Mouse (Mus musculus) megakaryocyte-erythroid progenitor cell, adult 5-6 weeks (primary cell): ENCODE data around the gene C530008M17Rik. TPM values are rescaled to one million over a fixed set of nuclear protein-coding genes. Genes with fewer than 3 reads are reported as not detected.
A peak's percentile ranks its signal among the peaks of the same experiment; 100 is the strongest.

Experiments used
- ATAC-seq: replicated peaks from 2 replicates; pipeline ENCODE4 v1.8.0; 2016; ENCODE audit warnings: mild to moderate bottlenecking, inconsistent platforms; ENCODE audit not compliant: severe bottlenecking, poor library complexity, low FRiP score, low TSS enrichment
- total RNA-seq, 2 experiments: library from RNA; stranded (forward) in 1 of 2; stranded (reverse) in 1 of 2; fragments of 200-1000, 215-1000 nt in 1 of 2; fragments of >200 nt in 1 of 2; fragmentation: Nextera tagmentation in 1 of 2; gene quantifications; 2 replicates each; pipeline ENCODE4 v1.2.3; 2014 to 2017

Gene C530008M17Rik
- total RNA-seq, 2 experiments from 2014 or later, result 11.9 to 38.6 TPM

DNA sequence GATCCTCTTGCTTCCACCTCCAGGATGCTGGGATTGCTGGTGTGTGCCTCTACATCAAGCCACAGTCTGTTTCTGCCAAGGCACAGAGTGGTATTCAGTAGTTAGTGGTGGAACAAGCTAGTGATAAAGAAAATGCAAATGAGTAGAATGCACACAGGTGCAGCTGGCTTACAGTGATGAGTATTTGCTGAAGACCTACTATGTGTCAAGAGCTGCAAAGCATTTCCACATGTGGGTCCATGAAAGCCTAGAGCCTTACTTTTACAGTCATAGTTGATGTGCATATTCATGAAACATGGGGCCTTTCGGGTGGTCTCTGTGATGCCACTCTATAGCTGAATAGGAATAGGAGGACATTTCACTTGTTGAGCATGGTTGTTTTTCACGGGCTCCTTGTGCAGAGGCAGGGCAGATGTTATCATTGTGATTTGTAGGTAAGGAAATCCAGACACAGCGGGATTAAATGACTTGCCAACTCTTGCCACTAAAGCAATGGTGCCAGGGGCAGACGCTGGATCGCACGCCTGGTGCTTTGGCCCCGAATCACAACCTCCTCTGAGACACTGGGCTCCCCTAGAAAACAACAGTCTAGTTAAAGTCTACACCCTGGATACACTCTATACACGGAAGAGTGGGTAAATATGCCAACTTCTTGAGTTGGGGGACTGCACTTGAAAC is 3.8 kb downstream of the C530008M17Rik start:
- ATAC-seq, result no peak

- ATAC-seq, result no peak
Observed at GRCm38 (mm10) chr5:76661310-76661709, 5.0 kb downstream of the C530008M17Rik start.

DNA sequence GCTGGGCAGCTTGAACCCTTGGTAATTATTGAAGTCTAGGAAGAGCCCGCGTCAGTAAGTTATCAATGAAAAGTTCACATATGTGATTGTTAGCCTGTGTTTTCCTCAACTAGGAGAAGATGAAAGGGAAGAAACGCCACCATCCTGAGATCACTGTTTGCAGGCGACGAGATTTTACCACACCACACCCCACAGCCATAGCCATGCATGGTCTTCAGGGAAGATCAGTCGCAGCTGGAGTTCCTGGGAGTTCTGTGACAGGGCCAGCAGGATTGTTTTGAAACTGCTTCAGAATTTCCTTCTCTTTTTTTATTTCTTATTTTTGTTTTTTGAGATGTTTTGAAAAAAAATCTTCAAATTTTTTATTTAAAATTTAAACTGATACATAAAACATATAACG is 8.6 kb downstream of the C530008M17Rik start:
- ATAC-seq, result no peak

- no peak for ATAC-seq
Observed at GRCm38 (mm10) chr5:76665421-76665820, 9.1 kb downstream of the C530008M17Rik start.

GRCm38 (mm10) chr5:76666026-76666756 is 9.9 kb downstream of the C530008M17Rik start:
- no peak for ATAC-seq

DNA sequence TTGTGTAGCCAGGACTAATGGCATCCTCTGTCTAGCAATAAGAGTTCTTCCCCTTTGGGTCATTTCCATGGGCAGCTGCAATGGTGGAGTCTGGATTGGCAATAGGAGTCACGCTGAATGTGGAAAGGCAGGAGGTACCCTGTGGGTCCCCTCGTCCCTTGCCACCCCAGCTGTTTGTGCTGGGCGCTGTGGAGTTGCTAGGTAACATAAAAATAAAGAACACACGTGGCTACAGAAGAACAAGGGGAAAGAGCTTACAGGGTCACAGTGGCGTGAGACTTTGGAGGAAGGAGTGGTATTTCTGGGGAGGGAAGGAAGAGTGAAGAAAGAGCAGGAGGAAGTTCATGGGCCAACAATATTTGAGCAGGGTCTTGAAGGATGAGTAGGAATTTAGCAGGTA is 11.8 kb downstream of the C530008M17Rik start:
- no peak for ATAC-seq

DNA sequence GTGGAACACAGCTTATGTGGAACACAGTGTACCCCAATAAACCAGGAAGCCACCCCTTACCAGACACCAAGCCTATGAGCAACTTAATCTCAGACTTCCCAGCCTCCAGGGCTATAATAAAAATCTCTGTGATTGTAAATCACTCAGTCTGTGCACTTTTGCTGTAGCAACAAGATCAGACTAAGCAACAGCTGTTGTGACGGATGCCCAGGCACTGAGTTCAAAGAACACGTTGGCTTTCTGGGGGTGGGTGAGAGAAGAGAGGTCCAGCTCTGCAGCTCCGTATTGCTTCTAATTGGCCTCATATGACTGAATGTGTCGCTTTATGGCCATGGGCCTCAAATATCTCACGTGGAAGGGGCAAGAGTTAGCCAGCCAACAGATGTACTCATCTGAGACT is 12.2 kb downstream of the C530008M17Rik start:
- ATAC-seq, result no peak

DNA sequence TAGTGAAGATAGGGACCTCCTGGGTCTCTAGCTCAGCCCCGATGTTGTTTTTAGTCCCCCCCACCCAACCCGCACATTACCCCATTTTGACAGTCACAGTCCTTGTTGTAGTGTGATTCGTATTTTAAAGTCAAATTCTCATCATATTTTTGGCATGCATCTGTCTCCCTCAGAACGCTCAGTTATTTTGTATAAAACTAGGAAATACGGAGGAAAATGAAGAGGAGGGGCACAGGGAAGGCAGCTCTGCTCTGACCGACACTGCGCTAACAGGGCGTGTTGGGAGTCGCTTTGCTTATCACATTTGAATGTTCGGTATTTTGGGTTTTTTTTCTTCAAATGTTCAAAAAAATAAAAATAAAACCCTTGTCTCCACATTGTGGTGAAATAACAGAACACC is 13.9 kb downstream of the C530008M17Rik start:
- ATAC-seq, result no peak

- ATAC-seq, result no peak
Observed at GRCm38 (mm10) chr5:76674022-76674653, 17.8 kb downstream of the C530008M17Rik start.

- ATAC-seq, result no peak
Observed at GRCm38 (mm10) chr5:76675369-76675768, 19.1 kb downstream of the C530008M17Rik start.

- ATAC-seq, result no peak
Observed at GRCm38 (mm10) chr5:76680959-76681358, 24.6 kb downstream of the C530008M17Rik start.

GRCm38 (mm10) chr5:76681895-76682656 is 25.8 kb downstream of the C530008M17Rik start:
- no peak for ATAC-seq

DNA sequence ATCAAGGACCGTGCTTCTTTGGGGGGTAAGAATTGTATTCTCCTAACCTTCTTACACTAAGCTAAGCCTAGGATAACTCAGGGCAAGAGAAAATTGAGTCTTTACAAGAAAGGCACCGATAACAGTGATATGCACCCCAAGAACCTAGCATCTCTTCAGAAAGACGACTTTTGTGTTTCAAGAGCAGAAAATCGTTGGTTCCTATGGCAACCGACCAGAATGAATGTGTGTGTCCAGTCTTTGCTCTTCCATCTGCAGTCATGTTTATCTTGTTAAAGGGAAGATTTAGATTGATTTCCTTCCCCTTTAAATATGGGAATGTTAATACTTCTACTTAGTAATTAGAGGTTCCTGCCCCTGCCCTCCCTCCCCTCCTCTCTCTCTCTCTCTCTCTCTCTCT is 27.1 kb downstream of the C530008M17Rik start:
- no peak for ATAC-seq

DNA sequence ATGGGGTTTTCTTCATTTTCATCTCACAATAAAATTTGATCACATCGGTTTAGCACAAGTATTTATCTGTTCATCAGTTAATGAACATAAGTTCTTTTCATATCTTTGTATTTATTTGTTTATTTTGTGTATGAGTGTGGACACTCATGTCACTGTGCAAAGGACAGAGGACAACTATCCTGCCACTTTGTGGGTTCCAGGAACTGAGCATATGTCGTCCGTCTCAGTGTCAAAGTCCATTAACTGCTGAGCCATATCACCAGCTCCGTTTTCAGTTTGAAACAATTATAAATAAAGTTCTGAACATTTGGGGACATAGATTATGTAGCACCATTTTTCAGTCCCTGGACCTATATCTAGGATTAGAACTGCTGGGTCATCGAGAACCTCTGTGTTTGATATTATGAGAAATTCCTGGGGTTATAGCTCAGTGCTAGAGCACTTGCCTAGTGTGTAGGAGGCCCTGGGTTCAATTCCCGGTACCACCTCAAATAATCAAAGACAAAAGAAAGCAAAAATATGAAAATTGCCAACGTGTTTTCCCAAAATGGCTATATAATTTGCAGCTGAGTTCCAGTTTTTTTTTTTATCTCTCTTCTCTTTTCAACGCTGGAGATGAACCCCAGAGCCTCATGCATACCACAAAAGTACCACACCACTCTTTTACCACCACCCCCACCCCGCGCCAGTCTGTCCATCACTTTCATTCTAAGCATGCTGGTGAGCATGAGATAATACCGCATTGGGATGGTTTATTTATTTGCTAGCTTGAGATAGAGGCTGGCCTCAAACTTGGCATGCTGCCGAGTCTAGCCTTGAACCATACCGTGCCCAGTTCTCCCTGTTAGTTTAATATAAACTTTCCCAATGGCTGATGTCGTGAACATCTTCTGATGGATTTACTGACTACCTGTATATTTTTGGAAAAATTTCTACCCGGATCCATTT is 28.6 kb downstream of the C530008M17Rik start:
- peak; percentile 92 for ATAC-seq

GRCm38 (mm10) chr5:76687961-76688600 is 31.8 kb downstream of the C530008M17Rik start:
- peak; percentile 49 for ATAC-seq

DNA sequence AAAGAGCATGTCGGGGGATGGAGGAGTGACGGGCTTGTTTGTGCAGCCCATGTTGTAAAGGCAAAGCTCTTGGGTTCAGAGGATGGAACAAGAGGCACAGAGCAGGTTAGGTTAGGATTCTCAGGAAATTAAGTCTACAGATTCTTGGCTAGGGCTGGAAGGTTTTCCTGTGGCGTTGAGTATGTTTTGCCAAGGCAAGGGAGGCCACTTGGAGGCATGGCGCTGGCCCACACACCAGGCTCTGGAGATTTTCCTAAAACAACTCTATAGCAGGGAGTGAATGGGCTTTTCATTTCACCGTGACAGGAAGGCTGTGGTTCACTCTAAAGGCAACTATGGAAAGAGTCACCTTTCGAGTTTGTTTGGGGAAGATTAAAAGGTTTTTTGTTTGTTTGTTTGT is 32.3 kb downstream of the C530008M17Rik start:
- ATAC-seq, result no peak

GRCm38 (mm10) chr5:76690177-76690593 is 33.9 kb downstream of the C530008M17Rik start:
- ATAC-seq, result peak; percentile 33

GRCm38 (mm10) chr5:76691251-76691650 is 34.9 kb downstream of the C530008M17Rik start:
- ATAC-seq, result no peak
